Mouse (Mus musculus): Measurements from ENCODE around the gene Hoxd3.

The Hoxd3 gene

DNA sequence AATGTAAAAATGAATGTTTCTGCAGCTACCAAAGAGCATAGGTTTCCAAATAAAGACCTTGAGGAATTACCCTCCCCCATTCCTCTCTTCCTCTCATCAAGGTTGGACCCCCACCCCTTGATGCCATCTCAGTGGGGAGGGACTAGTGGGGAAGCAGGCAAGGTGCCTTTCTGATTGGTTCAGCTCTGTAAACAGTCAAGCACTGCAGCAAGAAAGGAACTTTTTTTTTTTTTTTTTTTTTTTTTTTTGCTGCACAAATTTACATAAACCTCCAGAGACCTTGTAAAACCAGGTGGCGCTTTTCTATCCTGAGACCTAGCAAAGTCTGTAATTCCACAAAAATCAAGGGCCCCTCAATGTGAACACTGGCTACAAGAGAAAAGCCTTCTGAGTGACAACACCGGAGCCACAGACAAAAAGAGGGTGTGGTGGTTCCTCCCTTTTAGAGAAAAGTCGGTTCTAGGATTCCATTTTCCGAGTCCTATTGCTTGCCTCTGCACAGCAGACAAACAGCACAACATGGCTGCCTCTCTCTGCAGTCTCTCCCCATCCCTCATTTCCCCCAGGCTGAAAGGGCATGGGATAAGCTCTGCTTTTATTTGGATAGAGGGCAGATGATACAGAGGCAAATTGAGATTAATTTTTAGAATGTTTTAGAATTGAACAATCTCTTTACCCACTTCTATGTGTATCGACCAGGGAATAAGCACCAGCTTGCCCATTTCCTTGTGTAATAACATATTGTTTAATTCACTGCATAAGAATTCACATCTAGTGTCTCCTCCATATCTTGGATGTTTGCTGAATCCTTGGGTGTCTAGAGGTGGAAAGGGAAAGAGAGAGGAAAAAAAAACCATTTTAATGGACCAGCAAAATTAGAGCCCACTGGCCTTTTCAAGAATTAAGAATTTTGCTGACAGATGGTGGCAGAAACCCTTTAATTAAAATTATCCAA lies 2.0 kb upstream of the Hoxd3 start:
- no peak for DNase-seq

DNA sequence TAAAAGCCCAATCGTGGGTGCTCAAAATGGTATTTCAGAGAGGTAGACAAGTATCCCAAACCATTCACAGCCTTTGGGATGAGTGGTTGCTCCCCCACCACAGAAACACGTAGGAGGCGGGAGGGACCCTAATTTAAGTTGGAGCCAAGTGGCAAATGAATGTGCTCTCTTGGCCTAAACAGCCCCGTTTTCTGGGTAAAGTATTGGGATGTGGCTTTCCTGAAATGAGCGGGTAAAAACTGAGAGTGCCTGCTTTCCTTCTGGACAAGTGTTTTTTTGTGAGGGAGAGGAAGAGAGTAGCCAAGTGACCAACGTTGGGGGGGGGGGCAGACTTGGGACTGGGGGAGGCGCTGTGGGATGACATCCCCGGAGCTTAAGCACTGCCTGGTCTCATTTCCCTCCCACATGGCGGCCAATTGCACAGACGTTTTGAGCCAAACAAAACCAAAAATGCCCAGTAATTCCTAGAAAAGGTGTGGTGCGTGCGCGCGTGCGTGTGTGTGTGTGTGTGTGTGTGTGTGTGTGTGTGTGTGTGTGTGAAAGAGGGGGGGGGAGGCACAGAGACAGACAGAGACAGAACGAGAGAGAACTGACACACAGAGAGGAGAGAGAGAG lies 691 bp upstream of the Hoxd3 start:
- DNase-seq, result no peak

DNA sequence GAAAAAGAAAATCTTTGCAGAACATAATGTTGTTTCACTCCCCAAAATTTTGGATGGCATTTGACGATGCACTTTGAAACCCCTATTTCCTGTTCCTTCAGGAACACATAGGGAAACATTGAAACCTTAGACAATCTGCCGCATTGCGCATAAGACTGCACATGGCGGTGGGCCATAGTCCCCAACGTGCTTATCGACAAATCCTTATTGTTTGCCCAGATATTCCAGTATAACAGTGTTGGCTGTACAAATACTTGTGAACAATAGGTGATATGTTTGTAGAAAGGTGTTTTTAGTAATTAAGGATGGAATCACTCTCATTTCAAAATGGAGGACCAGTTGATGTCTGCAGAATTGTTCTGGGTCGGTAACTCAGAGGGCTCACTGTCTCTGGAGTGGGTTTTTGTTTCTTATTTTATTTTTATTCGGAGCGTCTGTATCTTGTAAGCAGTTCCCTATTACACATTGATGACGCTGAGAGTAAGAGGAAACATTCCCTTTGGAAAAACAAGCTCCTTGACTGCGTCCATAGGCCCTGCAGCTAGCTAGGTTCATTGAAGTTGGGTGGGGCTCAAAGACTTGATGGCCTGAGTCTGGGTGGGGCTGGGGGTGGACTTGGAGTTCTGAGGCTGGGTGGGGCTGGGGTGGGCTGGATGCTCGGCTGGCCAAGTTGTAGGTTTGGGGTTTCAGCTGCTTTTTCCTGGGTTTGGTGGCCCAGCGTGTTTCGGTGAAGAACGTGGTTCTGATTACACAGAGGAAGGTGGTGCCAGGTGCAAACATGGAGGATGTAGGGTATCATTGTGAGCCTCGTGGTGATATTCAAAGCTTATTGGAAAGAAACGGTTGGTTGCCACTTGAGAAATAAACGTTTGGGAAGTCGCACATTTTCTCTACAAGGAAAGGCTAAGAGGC lies 1.8 kb downstream of the Hoxd3 start:
- no peak for DNase-seq

DNA sequence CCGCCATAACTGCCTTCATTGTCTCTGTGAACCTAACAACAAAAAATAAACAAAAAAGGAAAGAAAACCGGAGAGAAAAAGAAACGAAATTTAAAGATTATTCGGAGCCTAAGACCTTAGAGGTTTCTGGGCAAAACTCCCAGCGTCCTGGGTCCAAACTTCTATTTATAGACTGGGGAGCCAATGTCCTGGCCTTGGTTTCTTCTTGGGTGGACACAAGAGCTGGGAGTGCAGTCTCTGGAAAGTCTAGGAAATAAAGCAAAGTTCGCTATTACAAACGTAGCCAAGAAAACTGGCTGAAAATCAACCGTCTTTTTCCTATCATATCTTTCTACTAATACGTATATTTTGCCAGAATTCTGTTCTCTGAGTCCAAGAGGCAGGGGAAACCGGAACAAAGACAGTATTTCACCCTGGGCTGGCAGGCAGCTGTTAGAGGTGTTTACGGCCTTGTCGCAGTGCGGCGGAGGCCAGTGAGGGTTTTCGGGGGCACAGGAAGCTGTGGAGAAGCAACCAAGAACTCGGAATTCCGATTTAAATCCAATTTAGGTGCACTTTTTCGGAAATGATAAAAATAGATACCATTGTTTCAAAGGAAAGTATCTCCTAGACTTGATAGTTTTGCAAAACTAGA lies 2.5 kb downstream of the Hoxd3 start:
- no peak for DNase-seq

DNA sequence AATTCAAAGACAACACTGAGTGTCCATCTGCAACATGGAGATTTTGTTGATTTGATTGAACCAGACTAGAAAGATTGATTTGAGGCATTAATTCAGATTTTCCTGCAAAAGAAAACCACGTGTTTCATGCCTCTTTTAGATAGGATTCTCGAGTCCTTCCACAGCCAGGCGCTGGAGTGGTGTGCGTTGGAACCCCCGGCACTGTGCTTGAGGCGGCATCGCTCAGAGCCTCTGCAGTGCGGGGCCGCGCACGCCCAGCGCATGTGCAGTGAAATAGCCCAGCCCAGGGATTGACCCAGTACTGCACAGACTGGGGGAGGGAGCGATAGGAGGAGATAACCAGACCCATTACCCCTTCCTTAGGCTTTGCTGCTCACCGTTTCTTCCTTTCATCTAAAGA lies 3.2 kb downstream of the Hoxd3 start:
- no peak for DNase-seq

DNA sequence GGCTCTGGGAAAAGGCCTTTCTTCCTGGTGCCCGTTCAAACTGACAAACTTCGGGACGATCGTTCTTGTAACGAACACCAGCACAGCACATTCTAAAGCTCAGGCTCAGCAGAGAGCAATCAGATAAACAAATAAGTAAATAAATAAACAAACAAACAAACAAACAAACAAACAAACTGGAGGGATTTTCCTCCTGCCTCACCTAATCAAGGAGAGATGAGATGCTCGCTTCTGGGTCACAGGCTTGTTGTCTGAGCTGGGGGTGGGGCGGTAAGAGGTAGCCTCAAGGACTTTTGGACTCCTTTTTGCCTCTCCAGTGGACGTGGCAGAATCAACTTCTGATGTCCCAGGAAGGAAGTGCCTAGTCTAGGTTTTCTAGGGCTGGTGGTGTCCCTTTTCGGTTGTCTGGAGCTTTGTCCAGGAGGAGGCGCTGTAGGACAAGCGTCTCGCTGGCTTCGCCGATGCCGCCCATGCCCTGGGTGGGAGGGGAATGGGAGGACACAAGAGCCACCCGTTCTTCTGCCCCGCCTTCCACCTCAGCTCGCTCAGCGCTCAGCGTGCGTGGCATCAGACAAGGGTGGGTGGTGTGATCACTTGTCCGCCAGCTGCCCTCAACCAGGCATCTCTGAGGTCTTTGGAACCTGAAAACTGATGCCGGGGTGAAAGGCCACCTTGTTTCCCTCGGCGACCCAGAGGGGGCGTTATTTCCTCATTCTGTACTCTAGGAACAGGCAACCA lies 3.9 kb downstream of the Hoxd3 start:
- DNase-seq, result peak; percentile 85

DNA sequence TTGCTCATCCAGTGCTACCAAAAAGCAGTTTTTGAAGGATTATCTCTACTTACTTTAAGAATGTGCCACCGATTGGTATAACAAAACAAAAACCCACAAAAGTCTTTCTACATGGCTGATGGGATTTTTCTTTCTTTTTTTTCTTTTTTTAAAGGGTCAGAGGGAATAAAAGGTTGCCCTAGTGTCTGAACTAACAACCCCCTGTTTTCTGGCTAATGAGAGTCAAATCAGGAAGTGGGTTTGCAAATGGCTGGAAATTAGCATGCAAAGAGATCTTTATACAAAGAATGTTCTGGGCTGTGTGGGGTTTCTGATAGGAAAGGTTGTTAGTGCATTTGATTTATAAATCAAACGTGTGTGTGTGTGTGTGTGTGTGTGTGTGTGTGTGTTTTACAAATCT lies 8.7 kb downstream of the Hoxd3 start:
- no peak for DNase-seq

DNA sequence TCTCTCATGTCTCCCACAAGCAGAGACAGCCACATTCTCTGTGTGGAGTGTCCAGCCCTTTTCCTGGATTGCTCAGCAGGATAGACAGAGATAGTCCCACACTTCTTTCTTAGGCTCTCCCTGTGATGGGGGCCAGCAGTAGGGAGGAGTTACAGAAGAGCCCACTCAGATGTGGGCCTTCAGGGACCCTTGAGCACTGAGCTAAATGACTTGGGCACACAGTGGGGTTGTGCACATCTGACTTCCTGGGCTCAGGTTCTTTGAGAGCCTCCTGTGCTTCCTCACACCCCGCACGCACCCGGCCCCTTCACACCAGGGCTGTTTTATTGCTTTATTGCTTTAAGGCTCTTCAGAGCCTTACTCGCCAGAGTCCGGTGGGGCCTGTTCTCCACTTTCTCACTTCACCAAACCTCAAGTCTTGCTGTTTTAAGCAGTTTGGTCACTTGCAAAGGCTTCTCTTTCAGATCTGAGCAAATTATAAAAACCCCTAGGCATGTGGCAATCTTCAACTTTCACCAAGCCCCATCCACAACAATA lies 9.3 kb downstream of the Hoxd3 start:
- DNase-seq, result no peak

DNA sequence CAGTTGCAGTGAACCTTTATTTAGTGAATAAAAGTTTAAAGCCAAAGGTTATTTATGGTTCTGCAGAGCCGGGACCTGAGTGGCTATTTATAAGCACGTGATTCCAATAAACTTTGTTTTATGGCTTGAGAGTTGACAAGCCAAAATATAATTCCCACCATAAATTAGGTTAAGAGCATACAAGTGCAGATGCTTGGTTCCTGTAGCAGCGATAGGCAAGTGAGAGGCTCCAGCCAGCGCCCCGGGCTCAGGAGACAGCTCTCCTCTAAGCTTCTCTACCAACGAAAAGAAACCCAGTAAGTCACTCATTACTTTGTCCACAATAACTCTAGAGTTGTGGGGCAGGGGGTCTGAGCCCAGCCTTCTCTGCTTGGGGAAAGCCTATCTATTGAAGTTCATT lies 10.2 kb downstream of the Hoxd3 start:
- DNase-seq, result no peak

DNA sequence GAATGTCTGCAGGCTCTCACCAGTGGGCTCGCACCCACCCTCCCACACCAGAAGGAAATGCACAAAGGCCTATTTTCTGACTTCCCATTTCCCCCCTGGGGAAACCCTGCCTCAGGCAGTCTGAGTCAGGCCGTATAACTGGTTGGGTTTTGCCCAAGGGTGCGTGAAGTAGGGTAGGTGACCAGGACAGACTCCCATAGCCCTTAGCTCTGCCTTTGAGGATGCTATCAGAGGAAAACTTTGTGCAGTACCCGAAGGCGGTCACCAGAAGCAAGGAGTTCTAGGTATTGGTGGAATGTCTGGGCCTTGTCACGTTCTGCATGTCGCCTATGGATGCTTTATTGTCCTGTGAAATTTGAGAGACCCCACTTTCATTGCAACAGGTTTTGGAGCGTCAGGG lies 11.2 kb downstream of the Hoxd3 start:
- DNase-seq, result no peak

DNA sequence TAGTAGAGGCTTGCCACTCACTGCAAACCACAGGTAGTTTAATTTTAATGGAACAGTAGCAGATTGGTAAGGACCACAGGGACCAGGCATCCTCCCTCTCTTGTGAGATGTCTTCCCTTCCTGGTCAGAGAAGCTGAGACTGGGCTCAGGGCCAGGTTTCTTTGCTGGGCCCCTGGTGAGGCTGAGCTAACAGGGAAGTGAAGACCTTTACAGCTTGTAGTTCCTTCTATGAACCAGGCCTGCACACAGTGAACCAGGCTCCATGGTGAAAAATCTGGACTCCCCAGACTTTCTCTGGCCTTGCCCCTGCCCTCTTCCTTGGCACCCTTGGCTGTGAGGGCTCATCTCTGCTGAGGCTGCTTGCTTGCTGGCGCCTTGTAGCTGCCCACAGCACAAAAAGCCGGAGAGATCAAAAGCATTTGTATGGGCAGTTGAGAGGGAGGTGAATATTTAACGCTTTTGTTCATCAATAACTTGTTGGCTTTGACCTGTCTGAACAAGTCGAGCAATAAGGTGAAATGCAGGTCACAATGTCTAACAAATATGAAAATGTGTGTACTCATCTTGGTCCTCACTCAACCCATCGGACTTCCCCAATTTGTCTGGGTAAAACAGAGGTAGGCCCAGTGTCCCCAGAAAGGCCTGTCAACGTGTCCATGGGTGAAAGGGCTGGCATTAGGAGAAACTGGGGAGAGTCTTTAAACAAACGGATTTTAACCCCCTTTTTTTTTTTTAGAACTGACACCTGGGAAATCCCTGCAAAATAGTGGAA lies 12.7 kb downstream of the Hoxd3 start:
- DNase-seq, result no peak

DNA sequence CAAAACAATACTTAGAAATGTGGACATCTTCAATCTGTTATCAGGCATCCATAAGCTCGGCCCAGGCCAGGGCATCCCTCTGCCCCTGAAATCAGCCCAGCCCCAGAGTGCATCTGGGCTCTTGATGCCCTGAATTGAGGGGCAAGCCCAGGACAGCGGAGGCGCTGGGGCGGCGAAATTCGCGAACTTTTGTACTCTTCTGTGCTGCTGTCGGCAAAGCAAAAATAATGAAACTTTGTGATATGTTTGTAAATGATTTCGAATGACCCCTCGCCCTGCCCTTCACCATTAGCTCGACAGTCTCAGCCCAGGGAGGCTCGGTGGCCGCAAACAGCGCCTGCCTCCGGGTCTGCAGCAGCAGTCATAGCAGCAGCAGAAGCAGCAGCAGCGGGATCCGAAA lies 13.4 kb downstream of the Hoxd3 start:
- no peak for DNase-seq

DNA sequence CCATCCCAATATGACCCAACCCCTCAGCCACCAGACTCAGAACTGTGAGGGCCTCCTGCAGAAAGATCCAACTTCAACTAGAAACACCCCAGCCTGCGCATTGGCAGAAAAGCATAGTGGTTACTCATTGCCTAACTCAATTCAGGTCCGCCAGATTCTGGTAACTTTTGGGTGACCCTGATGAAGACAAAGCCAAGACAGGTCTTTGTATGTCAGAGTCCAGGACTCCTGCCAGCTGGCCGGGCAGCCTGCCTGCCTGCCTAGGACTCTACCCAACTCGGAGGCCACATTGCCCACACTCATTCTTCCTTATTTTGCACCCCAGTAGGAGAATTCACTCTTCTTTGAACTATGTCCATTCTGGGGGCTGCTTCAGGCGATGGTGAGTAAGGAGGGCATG lies 14.8 kb downstream of the Hoxd3 start, which contains the start of gene Gm28230:
TSS of gene Gm28230 (plus strand) at position 178 of the 400 bp plus-strand sequence.
- peak; percentile 80 for DNase-seq

DNA sequence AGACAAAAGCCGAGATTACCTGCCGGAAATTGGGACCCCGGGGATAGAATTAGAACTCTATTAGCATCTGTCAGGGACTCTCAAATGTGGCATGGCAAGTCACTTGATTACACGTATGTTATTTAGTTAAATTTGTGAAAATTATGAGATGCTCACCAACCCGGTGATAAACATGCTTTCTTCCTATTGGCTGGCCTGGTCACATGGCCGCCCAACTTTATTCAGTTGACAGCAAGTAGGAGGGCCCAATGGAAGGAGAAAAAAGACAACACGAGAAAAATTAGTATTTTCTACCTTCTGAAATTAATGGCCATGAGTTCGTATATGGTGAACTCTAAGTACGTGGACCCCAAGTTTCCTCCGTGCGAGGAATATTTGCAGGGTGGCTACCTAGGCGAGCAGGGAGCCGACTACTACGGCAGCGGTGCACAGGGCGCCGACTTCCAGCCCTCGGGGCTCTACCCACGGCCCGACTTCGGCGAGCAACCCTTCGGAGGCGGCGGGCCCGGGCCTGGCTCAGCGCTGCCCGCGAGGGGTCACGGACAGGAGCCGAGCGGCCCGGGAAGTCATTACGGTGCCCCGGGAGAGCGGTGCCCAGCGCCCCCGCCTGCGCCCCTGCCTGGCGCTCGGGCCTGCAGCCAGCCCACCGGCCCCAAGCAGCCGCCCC lies 15.4 kb downstream of the Hoxd3 start:
- DNase-seq, result no peak

DNA sequence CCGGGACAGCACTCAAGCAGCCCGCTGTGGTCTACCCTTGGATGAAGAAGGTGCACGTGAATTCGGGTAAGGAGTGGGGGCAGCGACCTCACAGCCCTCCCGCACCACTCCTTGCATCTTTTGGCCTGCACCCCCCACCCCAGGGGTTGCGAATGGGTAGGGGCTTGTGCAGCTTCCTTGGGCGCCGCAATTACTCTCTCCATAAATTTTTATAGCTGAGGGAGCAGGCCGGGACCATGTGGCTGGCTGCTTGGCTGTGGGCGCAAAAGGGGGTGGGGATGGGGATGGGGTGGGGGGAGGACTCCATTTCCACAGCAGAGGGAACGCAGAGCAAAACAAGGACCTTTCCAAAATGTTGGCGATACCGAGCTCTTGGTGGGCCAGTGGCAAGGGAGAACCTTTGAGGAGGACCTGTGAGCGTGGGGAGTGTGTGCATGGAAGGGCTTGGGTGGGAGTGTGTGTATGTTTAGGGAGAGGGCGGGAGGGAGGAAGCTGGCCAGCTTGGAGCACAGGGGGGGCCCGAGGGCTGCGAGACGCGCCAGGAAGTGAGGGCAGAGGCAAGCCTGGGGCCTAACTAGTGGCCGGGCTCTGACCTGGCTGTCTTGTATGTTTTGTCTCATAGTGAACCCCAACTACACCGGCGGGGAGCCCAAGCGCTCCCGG lies 16.0 kb downstream of the Hoxd3 start:
- no peak for DNase-seq

DNA sequence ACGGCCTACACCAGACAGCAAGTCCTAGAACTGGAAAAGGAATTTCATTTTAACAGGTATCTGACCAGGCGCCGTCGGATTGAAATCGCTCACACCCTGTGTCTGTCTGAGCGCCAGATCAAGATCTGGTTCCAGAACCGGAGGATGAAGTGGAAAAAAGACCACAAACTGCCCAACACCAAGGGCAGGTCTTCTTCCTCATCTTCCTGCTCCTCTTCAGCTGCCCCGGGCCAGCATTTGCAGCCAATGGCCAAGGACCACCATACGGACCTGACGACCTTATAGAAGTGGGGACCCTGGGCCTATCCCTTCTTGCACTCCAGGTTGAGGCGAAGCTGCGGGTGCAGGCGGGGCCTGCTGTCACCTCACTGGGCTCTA lies 16.6 kb downstream of the Hoxd3 start:
- no peak for DNase-seq

DNA sequence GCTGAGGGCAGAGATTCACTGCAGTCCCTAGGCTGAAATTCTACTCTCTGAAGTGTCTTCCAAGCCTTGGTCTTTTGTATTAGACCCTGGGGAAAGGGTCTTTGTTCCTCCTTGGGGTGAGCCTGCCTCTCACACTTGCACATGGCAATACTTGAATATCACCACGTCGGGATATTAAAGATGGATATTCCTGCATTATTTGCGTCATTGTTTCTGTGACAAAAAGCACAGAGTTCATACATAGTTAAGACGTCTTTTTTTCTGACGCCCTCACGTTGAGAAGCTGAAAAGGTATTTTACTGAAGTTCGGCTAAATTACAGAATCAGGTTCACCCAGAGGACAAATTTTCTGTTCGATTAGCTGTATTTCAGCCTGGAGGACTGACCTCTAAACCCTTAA lies 18.6 kb downstream of the Hoxd3 start:
- DNase-seq, result no peak

DNA sequence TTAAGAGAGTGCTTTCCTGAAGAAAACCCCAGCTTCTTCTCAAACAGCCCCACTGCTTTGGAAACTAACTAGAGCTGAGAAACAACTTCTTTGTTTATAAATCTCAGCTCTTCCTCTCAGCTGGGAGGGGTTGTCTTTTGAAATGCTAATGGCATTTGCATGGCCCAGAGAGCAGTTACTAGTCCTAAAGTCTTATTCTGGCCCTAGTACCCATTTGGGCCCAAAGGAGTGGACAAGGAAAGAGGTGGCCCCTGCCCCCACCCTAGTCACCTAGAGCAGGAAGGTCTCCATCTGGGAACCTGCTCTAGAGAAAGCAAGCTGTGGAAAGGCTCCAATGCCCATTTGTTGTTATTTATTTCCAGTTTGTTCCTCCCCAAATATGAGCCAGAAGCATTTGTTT lies 19.3 kb downstream of the Hoxd3 start:
- DNase-seq, result no peak

DNA sequence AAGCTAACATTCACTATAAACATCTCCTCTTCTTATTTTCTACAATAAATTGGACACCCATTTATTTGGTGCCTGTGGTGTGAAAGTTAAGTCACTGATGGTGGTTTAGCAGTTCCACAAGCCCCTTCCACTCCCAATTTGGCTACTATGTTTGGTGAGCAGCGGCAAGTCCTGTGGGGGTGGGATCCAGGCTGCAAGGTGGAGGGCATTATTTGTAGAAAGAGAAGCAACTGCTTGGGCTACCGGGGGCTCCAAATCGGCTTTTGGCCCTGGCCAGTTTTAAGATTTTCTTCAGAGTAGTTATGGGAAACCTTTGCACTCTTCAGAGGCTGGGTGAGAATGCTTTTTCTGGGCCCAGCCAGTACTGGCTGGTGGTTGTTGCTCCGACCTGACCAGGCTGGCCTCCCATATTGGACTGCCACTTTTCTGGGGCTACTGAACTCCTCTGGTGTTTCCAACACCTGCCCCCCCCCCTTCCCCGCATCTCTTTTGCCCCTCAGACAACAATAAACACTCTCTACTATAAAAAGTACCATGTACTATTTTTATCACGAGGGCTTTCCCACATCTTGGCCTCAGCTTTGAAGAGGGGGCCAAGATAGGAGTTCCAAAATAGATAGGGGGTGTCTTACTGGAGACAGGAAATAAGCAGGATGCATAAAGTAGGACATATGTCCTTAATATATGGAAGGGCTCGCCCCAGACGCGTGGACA lies 20.2 kb downstream of the Hoxd3 start:
- no peak for DNase-seq

Data from kidney, adult 11 months (tissue).